Mouse (Mus musculus) spleen, postnatal 0 days (tissue): Measurements from ENCODE around the gene Plod2. TPM values are rescaled to one million over a fixed set of nuclear protein-coding genes. Genes with fewer than 3 reads are reported as not detected.

Experiments used
- polyA plus RNA-seq: library from polyadenylated mRNA; unstranded; fragments of >200 nt; fragmentation: Nextera tagmentation; extraction: Ambion mirVana; gene quantifications from 2 replicates; pipeline ENCODE4 v1.2.1, GENCODE M21; 2015

The Plod2 gene
- polyA plus RNA-seq = 10.2 and 11.7 TPM in 2 replicates

DNA sequence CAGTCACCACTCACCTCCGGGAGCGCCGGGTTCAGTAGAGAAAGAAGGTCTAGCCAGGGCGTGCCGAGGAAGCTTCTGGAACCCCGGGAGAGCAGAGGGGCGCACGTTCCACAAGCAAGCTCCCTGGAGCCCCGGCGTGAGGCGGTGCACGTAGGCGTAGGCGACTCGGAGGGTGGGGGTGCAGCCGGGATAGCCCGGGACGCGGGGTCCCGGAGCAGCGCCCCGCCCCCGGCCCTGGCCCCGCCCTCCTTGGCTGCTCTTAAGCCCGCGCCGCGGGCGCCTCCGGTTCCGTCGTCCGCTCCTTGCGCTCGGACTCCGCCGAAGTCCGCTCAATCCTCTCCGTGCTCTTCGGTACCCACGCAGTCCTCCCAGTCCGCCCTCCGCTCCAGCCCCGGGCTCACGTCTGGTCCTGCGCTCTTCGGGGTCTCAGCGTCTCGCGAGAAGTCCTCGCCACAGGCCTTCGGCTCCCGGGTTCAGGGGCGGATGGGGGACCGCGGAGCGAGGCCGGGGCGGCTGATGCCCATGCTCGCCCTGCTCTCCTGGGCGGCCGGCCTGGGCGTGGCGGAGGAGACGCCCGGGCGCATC, at the start of gene Plod2:
TSS of gene Plod2 (plus strand) at position 247 of the 585 bp plus-strand sequence.

Other genes starting within 250 kb of the Plod2 start
- not detected in 2 replicates for gene 1700057G04Rik, start 232.8 kb upstream of the Plod2 start, polyA plus RNA-seq
- gene Plscr4, start 84.8 kb upstream of the Plod2 start, polyA plus RNA-seq = 10.9 and 13.8 TPM in 2 replicates